Mouse (Mus musculus) stomach, embryonic 15.5 days (tissue): Measurements from ENCODE around the gene Med13l. TPM values are rescaled to one million over a fixed set of nuclear protein-coding genes. Genes with fewer than 3 reads are reported as not detected.

Experiments used
- ATAC-seq: fragments of 200-750 bp; cut with Nextera tagmentation; 2 replicates; pipeline ENCODE4 v1.8.0; 2017; ENCODE audit warnings: low read depth, moderate number of reproducible peaks, moderate TSS enrichment; ENCODE audit not compliant: insufficient read depth, low FRiP score
- H3K27ac ChIP-seq: fragments of 300-500 bp; sonication (generic); 2 replicates; pipeline ENCODE4 v1.5.1; 2015; ENCODE audit warnings: mild to moderate bottlenecking, inconsistent platforms
- H3K27me3 ChIP-seq: fragments of 300-500 bp; sonication (generic); replicated peaks from 2 replicates; pipeline ENCODE4 v1.6.1; 2015; ENCODE audit warnings: inconsistent platforms
- H3K36me3 ChIP-seq: fragments of 300-500 bp; sonication (generic); 2 replicates; pipeline ENCODE4 v1.6.1; 2015; ENCODE audit warnings: inconsistent platforms
- H3K4me1 ChIP-seq: fragments of 300-500 bp; sonication (generic); 2 replicates; pipeline ENCODE4 v1.6.1; 2015; ENCODE audit warnings: inconsistent platforms
- H3K4me2 ChIP-seq: fragments of 300-500 bp; sonication (generic); 2 replicates; pipeline ENCODE4 v1.6.1; 2015; ENCODE audit warnings: mild to moderate bottlenecking, inconsistent platforms
- H3K4me3 ChIP-seq: fragments of 300-500 bp; sonication (generic); replicated peaks from 2 replicates; pipeline ENCODE4 v1.5.1; 2015; ENCODE audit warnings: inconsistent platforms
- H3K9ac ChIP-seq: fragments of 300-500 bp; sonication (generic); 2 replicates; pipeline ENCODE4 v1.6.1; 2015; ENCODE audit warnings: inconsistent platforms
- H3K9me3 ChIP-seq: fragments of 300-500 bp; sonication (generic); 2 replicates; pipeline ENCODE4 v1.6.1; 2016; ENCODE audit warnings: inconsistent platforms
- WGBS: fragments of 180-500 bp; shearing (Covaris S2); methylation state at CpG from one replicate; pipeline ENCODE4 v1.1.7; 2015; 5-methylcytosine and 5-hydroxymethylcytosine counted together
- polyA plus RNA-seq: library from polyadenylated mRNA; unstranded; fragments of >200 nt; fragmentation: Nextera tagmentation; extraction: Ambion mirVana; gene quantifications from 2 replicates; pipeline ENCODE4 v1.2.1, GENCODE M21; 2015

Gene Med13l
- polyA plus RNA-seq, 1 experiment from 2014 or later = 11.5 TPM

- no peak overlapping the region for H3K4me3 ChIP-seq
- no peaks in the 10 kb centered on the region for H3K4me1 ChIP-seq
- WGBS = 72% methylated on average over 9 of the region's 9 CpGs
- no peak for ATAC-seq
- no peaks in the 10 kb centered on the region for H3K9me3 ChIP-seq
- H3K9ac ChIP-seq = no peak overlapping the region
- H3K27me3 ChIP-seq = no peaks in the 10 kb centered on the region
- H3K36me3 ChIP-seq = no peaks in the 10 kb centered on the region
- H3K4me2 ChIP-seq = no peak overlapping the region
- H3K27ac ChIP-seq = no peak overlapping the region
These were observed 229.3 kb downstream of the Med13l start for GRCm38 (mm10) chr5:118789776-118790175.

- no peak for ATAC-seq
- Histone ChIP-seq H3K36me3 (no peaks in the 10 kb centered on the region), H3K9me3 (no peaks in the 10 kb centered on the region), H3K4me3 (no peak overlapping the region), H3K27me3 (no peaks in the 10 kb centered on the region), H3K4me2 (no peak overlapping the region), H3K4me1 (no peaks in the 10 kb centered on the region), H3K27ac (no peak overlapping the region), H3K9ac (no peak overlapping the region)
- WGBS = 91% methylated on average over 11 of the region's 11 CpGs
These were observed 237.3 kb downstream of the Med13l start for GRCm38 (mm10) chr5:118797811-118798210.

GRCm38 (mm10) chr5:118801592-118801991, 241.1 kb downstream of the Med13l start:
- Histone ChIP-seq H3K9ac (no peak overlapping the region), H3K4me3 (no peak overlapping the region), H3K27me3 (no peaks in the 10 kb centered on the region), H3K9me3 (no peaks in the 10 kb centered on the region), H3K4me2 (no peak overlapping the region), H3K36me3 (no peaks in the 10 kb centered on the region), H3K4me1 (no peaks in the 10 kb centered on the region), H3K27ac (no peak overlapping the region)
- WGBS = 38% methylated on average over 5 of the region's 5 CpGs
- no peak for ATAC-seq

GRCm38 (mm10) chr5:118802036-118802435, 241.6 kb downstream of the Med13l start:
- Histone ChIP-seq H3K9me3 (no peaks in the 10 kb centered on the region), H3K27me3 (no peaks in the 10 kb centered on the region), H3K4me3 (no peak overlapping the region), H3K36me3 (no peaks in the 10 kb centered on the region), H3K27ac (no peak overlapping the region), H3K4me1 (no peaks in the 10 kb centered on the region), H3K9ac (no peak overlapping the region), H3K4me2 (no peak overlapping the region)
- no peak for ATAC-seq
- WGBS = 76% methylated on average over 7 of the region's 7 CpGs

GRCm38 (mm10) chr5:118808946-118809345, 248.5 kb downstream of the Med13l start:
- no peak overlapping the region for H3K4me2 ChIP-seq
- H3K9me3 ChIP-seq = no peaks in the 10 kb centered on the region
- no peaks in the 10 kb centered on the region for H3K36me3 ChIP-seq
- no peak overlapping the region for H3K4me3 ChIP-seq
- no peaks in the 10 kb centered on the region for H3K27me3 ChIP-seq
- 78% methylated on average over 12 of the region's 12 CpGs for WGBS
- H3K4me1 ChIP-seq = no peaks in the 10 kb centered on the region
- no peak overlapping the region for H3K9ac ChIP-seq
- ATAC-seq = no peak
- H3K27ac ChIP-seq = no peak overlapping the region

GRCm38 (mm10) chr5:118809588-118809987, 249.1 kb downstream of the Med13l start:
- Histone ChIP-seq H3K9ac (no peak overlapping the region), H3K4me3 (no peak overlapping the region), H3K27me3 (no peaks in the 10 kb centered on the region), H3K4me2 (no peak overlapping the region), H3K36me3 (no peaks in the 10 kb centered on the region), H3K9me3 (no peaks in the 10 kb centered on the region), H3K27ac (no peak overlapping the region), H3K4me1 (no peaks in the 10 kb centered on the region)
- WGBS = 73% methylated on average over 5 of the region's 5 CpGs
- no peak for ATAC-seq

- Histone ChIP-seq H3K9ac (no peak overlapping the region), H3K4me2 (no peak overlapping the region), H3K36me3 (no peaks in the 10 kb centered on the region), H3K9me3 (no peaks in the 10 kb centered on the region), H3K27ac (no peak overlapping the region), H3K27me3 (no peaks in the 10 kb centered on the region), H3K4me1 (no peaks in the 10 kb centered on the region), H3K4me3 (no peak overlapping the region)
- WGBS = 40% methylated on average over 5 of the region's 5 CpGs
- ATAC-seq = no peak
These were observed 251.2 kb downstream of the Med13l start for GRCm38 (mm10) chr5:118811690-118812089.

GRCm38 (mm10) chr5:118812421-118812820, 251.9 kb downstream of the Med13l start:
- no peak overlapping the region for H3K4me2 ChIP-seq
- H3K9ac ChIP-seq = no peak overlapping the region
- no peaks in the 10 kb centered on the region for H3K4me1 ChIP-seq
- no peaks in the 10 kb centered on the region for H3K27me3 ChIP-seq
- H3K9me3 ChIP-seq = no peaks in the 10 kb centered on the region
- ATAC-seq = no peak
- H3K36me3 ChIP-seq = no peaks in the 10 kb centered on the region
- 66% methylated on average over 9 of the region's 9 CpGs for WGBS
- H3K4me3 ChIP-seq = no peak overlapping the region
- no peak overlapping the region for H3K27ac ChIP-seq

- no peak overlapping the region for H3K4me2 ChIP-seq
- no peaks in the 10 kb centered on the region for H3K36me3 ChIP-seq
- no peak for ATAC-seq
- WGBS = 59% methylated on average over 7 of the region's 7 CpGs
- H3K27ac ChIP-seq = no peak overlapping the region
- no peaks in the 10 kb centered on the region for H3K9me3 ChIP-seq
- no peak overlapping the region for H3K4me3 ChIP-seq
- no peak overlapping the region for H3K9ac ChIP-seq
- H3K4me1 ChIP-seq = no peaks in the 10 kb centered on the region
- H3K27me3 ChIP-seq = no peaks in the 10 kb centered on the region
These were observed 252.5 kb downstream of the Med13l start for GRCm38 (mm10) chr5:118812947-118813401.

GRCm38 (mm10) chr5:118814052-118814451, 253.6 kb downstream of the Med13l start:
- H3K4me2 ChIP-seq = no peak overlapping the region
- no peak overlapping the region for H3K27ac ChIP-seq
- ATAC-seq = no peak
- no peak overlapping the region for H3K4me3 ChIP-seq
- H3K9me3 ChIP-seq = no peaks in the 10 kb centered on the region
- H3K9ac ChIP-seq = no peak overlapping the region
- whole genome bisulfite sequencing = 42% methylated on average over 6 of the region's 6 CpGs
- no peaks in the 10 kb centered on the region for H3K27me3 ChIP-seq
- no peaks in the 10 kb centered on the region for H3K36me3 ChIP-seq
- no peaks in the 10 kb centered on the region for H3K4me1 ChIP-seq
